Mouse (Mus musculus) thymus, adult 18-20 months (tissue): ENCODE data around the gene Dnajc22.
"Not testable (repeated sequence)": the region's sequence is repeated elsewhere in the genome, so short reads cannot be mapped to it uniquely, and the experiment has no call there.

Experiments
- DNase-seq, 2 experiments: peaks; one replicate each; pipeline ENCODE4 v3.0.0; 2022; ENCODE audit warnings: mixed read lengths in 2 of 2

Dnajc22 gene

GRCm38 (mm10) chr15:99092870-99093269, at the start of gene Dnajc22:
Dnajc22 (plus strand) TSS chr15:99093170.
- DNase-seq, result no peak

DNA sequence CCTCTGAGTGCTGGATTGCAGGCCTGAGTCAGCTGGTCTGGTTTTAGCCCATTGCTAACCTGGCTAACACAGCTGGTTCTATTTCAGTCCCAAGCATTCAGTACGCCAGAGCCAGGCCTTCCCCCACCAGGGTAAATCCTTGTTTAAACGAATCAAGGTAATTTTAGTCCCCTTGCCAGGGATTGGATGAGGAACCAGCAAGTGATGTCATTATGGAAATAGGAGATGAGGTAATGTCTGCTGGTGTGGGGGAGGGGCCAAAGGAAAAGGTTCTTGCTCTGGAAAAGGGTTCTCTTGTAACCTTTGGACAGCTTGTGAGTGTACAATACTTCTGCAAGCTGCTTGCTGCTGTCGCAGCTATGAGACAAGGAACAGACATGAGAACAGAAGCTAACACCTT, 48.1 kb upstream of the Dnajc22 start:
- no peak for DNase-seq

DNA sequence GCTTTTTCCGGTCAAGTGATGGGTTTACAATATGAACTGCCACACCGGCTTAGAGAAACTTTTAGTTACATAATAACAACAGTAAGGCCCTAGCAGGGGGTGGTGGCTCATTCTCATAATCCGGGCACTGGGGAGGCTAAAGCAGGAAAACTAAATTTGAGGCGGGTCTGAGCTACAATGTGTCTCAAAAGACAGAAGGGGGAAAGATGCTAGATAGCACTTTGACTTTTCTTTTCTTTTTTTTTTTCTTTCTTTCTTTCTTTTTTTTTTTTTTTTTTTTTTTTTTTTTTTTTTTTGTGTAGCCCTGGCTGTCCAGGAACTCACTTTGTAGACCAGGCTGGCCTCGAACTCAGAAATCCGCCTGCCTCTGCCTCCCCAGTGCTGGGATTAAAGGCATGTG, 47.2 kb upstream of the Dnajc22 start:
- DNase-seq, result not testable (repeated sequence)

DNA sequence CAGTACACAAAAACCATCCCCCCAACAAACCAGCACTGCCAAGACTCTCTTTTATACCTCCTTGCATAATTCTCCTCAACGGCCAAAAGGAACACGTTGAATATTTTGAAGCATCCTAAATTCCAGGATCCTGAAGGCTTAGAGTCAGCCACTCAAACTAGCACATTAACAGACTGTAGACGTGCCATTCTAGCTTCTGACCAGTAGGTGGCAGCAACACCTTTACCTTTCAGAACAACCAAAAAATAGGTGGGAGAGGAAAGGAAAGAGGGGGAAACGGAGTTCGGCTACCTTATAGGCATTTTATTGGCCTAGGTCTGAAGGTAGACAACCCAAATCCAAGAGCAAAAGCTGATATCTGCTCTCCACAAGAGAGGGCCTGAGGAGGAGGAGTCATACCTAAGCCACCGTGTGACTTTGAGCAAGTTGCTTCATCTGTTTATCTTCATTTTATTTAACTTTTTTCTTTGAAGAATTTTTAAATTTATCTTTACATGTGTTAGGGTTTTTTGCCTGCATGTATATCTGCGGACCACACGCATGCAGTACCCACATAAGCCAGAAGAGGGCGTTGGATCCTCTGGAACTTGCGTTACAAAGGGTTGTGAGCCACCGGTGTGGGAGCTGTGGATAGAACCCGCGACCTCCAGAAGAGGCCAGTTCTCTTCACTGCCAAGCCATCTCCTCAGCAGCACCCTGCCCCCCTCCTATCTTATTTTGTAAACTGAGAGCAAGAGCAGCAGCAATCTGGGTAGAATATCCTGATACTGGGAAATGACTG, 43.3 kb upstream of the Dnajc22 start:
- no peak for DNase-seq

GRCm38 (mm10) chr15:99053373-99053772, 39.6 kb upstream of the Dnajc22 start:
- no peak for DNase-seq

GRCm38 (mm10) chr15:99055040-99055439, 37.9 kb upstream of the Dnajc22 start, which contains the start of gene Prph:
Prph (plus strand) TSS chr15:99055174.
- DNase-seq, result no peak

GRCm38 (mm10) chr15:99055511-99055961, 37.4 kb upstream of the Dnajc22 start:
- no peak for DNase-seq

DNA sequence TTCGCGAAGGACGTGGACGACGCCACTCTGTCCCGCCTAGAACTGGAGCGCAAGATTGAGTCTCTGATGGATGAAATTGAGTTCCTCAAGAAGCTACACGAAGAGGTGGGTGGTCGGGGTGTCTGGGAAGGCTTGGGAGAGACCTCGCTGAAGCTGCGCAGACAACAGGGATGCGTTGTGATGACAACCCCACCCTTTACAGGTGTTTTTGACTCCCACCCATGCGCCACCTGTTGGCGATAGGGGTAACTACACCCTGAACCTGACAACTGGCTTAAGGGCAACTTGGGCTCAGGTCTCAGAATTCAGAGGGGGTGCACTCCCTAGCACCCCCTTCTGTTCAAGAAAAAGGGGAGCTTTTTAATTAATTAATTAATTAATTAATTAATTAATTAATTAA, 36.6 kb upstream of the Dnajc22 start:
- peak in 1 of 2 experiments; percentile 17 for DNase-seq

DNA sequence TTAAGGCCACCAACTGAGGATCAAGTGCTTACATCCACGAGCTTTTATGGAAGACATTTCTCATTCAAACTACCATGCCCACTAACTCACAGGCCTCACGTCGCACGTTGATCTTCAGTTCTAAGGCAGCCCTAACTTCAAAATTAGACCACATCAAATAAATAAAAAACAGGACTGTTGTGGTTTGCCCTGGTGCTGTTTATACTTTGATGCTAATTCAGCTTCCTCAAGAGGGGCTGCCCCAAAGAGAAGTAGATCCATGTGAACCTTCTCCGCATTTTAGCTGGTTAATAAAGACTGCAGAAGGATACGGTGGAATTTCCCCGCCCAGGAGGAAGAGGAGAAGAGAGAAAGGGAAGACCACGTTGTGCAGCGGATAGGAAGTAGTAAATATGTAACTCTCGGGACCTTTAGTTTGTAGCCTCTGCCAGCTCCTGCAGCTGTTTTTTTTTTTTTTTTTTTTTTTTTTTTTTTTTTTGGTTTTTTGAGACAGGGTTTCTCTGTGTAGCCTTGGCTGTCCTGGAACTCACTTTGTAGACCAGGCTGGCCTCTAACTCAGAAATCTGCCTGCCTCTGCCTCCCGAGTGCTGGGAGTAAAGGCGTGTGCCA, 27.3 kb upstream of the Dnajc22 start:
- DNase-seq, result no peak

GRCm38 (mm10) chr15:99071988-99072387, 21.0 kb upstream of the Dnajc22 start:
- DNase-seq, result no peak

DNA sequence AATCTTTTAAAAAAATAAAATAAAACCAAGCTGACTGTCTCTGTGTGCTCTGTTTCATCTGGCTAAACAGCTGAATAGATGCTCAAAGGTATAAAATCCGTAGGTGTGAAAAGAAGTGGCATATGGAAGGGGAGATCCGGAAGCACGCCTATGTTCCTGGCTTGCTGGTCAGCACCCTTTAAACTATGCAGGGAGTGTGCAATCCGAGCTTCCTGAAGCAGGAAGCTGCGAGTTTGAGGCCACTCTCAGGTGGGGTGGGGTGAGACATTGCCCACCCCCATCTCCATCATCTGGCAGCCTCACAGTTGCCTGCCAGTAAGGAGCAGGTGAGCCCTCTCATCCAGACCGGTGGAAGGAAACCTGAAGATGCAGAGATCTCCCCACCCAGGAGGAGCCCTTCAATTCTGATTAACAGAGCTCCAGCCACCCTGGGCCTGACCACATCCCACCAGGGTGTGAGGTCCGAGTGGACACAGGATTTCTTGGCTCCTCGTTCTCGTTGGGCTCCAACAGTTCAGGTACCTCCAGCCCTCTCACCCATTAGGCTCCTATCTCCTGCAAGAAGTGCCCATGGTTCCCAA, 18.9 kb upstream of the Dnajc22 start, which contains the start of gene Troap:
Troap (plus strand) TSS at position 557 of the 581 bp plus-strand sequence.
- no peak for DNase-seq

GRCm38 (mm10) chr15:99074600-99075333, 18.2 kb upstream of the Dnajc22 start:
- peak; percentile 90 to 91 for DNase-seq

- not testable (repeated sequence) for DNase-seq
Measured at GRCm38 (mm10) chr15:99076011-99076410, 17.0 kb upstream of the Dnajc22 start.

DNA sequence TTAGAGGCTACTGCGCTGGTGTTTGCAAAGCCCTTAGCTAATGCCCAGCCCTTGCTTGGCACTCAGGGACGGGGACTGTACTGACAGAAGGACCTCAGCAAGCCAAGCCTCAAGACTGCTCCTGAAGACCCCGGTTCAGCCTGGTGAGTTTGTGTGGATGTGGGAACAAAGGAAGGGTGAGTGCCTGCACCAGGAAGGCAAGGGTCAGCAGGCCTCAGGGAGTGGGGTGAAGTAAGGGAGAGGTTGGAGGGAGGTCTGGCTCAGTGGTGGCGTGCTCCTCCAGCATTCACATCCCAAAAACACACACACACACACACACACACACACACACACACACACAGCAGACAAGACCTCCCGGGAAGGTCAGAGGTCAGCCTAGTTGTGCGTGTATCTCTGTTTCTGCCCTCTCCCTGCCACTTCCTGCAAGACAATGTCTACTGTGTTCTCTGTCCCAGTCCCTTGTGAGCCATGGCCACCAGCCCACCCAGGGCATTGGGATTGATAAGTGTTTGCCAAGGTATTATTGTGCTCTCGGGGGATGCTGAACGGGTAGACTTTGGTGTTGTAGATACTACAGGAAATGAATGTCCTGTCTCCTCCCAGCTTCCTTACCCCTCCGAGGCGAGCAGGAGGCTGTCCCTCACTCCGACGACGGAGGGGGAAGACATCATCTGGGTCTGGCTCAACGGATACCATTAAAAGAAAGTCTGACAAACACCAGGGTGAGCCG, 14.6 kb upstream of the Dnajc22 start:
- no peak for DNase-seq

DNA sequence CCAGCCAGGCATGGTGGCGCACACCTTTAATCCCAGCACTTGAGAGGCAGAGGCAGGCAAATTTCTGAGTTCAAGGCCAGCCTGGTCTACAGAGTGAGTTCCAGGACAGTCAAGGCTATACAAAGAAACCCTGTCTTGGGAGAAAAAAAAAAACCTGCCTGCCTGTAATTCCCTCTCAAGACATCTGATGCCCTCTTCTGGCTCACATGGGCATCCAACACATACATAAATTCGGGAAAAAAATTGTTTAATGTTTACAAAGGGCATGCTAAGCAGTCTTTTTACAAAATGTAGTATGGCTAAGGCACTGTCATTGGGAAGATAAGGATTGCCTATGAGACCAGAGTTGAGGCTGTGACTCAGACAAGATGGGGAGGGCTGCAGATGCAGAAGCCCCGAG, 13.2 kb upstream of the Dnajc22 start:
- no peak for DNase-seq

GRCm38 (mm10) chr15:99082322-99082721, 10.6 kb upstream of the Dnajc22 start:
- no peak for DNase-seq

DNA sequence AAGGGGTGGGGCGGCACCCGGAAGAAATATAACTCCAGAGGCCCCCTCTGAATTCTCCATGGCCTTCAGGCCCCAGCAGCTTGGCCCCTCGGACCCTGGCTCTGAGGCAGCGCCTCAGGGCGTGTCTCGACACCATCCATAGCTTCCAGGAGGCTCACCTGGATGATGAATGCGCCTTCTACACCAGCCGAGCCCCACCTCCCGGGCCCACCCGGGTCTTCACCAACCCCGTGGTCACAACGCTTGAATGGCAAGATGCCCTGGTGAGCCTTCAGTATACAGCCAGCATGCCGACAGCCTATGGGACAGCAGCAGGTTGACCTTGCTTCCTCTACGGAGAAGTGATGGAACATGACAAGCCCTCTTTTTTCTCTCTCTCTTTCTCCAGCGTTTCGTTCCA, 10.1 kb upstream of the Dnajc22 start:
- no peak for DNase-seq

GRCm38 (mm10) chr15:99083258-99083657, 9.7 kb upstream of the Dnajc22 start:
- DNase-seq, result no peak

- no peak for DNase-seq
Measured at GRCm38 (mm10) chr15:99083867-99084557, 9.0 kb upstream of the Dnajc22 start.

DNA sequence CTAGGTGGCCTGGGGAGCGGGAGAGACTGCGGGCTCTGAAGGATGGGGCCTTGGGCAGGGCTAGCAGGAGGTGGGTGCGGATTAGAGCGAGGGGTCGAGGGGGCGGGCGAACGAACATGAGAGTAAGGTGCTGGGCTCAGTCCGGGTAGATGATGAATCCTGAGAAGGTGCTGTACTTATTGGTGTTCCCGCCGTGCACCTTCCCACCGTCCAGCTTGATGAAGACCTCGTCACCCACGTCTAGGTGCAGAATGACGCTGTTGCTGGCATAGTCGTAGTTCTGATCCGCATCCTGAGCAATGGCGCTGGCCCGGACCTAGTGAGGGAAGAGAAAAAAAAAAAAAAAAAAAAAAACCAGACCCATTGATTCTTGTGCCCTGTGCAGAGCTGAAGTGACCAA, 8.4 kb upstream of the Dnajc22 start:
- no peak for DNase-seq

DNA sequence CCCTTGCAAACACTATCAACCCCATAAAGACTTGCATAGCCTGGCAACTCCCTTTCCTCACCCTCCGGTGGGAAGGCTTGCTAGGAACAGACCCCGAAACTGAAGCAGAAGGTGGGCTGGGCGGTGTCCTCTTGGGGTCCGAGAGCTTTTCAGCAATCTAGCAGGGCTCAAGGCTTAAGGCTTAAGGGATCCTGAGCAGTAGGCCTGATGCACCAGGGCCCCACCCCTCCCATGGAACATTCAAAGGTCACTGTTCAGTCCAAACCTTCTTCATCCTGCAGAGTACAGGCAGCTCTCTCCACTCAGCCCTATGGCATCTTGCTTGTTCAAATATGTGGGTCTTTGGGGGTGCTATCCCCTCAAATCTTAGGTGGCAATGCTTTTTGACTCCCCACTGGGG, 7.0 kb upstream of the Dnajc22 start:
- no peak for DNase-seq
